Mouse (Mus musculus): ENCODE measurements at regions not wholly inside any gene's neighbourhood (a gene's known extent, or its start where the extent isn't known, plus 50 kb on each side); places are given as distances from the start of the nearest gene placed in this dataset.
A peak's percentile ranks its signal among the peaks of the same experiment; 100 is the strongest.
"Not testable (repeated sequence)": the region's sequence is repeated elsewhere in the genome, so short reads cannot be mapped to it uniquely, and the experiment has no call there.

DNA sequence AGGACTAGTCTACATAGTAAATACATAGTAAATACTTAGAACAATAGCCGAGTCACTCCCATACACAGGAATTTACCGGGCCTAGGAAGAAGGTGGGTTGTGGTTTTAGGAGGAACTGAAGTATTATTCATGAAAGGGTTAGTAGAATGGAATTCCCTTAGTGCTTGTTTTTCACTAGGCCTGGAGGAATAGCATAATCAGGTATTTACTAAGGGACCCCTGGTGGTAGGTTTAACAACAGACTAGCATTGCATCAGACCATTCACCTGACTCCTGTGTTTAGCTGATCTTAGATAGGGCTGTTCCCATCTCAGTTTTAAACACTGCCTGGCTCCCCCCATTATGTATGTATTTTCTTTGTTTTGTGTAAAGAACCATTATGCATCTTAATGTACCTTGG lies 339.0 kb downstream of the Dync2h1 start:
- not testable (repeated sequence) for DNase-seq (ENCODE audit: low spot score)

DNA sequence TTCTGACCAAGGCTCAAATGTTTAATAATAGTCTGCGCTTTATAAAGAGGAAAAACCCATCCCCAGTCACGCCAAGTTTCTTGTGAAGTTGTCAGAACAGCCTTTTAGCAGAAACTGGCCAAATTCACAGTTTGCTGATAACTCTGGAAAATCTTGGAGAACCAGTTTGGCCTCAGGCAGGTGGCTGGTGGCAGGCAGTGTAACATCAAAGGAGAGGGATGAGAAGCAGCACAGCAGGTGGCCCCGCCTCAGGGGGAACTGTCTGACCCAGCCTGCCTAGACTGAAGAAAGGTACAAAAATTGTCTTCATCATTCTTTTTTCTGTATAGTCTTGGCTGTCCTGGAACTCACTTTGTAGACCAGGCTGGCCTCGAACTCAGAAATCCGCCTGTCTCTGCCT lies 349.3 kb downstream of the Dync2h1 start:
- DNase-seq (ENCODE audit: low spot score) = not testable (repeated sequence)

DNA sequence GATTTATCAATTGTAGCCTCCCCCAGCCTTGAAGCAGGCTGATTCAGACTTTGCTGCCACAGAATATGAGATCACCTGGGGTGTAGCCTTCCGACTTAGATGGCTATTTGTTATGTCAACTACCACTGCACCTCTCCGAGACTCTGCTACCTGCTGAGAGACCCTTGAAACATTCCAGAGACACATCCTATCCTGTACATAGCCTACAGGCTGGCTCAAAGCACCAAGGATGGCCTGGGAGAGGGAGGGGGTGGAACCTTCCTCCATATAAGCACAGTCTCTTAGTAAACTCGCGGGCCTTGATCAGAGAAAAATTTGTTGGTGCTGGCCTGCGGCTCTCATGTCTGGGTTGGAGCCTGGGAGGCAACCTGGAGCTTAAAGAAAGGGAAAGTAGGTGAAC lies 349.8 kb downstream of the Dync2h1 start:
- DNase-seq (ENCODE audit: low spot score) = no peak

DNA sequence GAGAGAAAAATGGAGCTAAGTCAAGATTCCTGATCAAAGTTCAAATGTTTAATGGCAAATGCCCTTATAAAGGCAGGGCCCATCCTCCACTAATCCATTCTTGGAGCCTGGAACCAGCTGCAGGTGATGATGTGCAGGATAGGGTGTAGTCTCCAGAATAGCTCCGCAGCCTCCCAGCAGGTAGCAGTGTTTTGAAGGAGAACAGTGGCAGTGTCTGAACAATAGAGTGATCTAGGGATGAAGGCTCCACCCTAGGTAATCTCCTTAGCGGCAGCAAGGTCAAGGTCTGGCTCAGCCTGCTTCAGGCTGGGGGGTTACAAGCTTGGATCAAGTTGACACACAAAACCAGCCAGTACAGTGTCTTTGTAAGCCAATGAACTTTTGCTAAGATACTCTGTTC lies 351.4 kb downstream of the Dync2h1 start:
- DNase-seq (ENCODE audit: low spot score) = no peak

DNA sequence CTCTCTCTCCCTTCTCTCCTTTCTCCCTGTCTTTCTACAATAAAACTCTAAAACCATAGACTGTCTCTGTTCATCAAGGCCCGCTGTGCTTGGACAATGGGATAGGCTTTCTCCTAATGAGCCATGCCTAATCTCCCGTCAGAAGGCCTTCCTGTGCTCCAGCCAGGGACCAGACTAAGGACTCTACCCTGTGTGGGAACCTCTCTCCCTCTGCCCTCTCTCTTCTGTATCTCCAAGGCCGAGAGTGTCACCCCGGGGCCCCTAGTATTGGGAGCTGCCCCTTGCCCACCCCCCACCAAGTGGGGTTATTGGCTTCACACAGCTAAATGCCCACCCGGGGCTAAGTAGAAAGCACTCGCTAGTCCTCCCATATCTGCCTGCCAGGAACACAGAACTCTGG lies 352.6 kb downstream of the Dync2h1 start:
- not testable (repeated sequence) for DNase-seq (ENCODE audit: low spot score)

DNA sequence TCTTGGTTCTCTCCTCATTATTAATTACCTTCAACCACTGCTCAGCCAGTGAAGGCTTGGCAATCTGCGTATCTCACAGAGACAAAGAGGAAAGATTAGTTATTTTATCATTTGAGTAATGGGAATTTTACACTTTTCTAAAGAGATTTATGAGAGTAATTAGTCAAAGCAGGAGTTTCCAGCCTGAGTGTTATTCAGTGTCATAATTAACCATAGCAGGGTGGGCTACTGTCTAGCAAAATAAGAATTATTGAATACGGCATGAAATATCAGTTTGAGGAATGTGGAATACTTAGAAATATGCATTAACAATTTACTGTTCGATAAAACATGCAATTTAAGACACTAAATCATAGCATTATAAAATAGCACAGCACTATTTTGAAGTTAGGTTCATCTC lies 357.7 kb downstream of the Dync2h1 start:
- DNase-seq (ENCODE audit: low spot score) = no peak

DNA sequence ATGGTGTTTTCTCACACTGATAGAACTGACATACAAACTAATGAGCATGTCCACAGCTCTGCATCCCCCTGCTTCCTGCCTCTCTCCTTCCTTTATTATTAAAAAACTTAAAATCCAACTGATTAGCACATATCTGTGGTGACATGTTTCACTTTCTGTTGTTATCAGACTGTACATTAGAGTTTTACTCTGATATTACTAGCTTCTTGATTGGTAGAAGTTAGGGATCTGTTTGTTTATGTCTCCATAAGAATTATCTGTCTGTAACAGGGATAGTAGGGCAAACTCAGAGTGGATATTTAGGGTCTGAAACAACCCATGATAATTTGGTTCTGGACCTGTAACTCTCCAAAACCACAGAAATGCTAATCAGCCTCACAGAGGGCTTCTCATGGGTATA lies 358.6 kb downstream of the Dync2h1 start:
- DNase-seq (ENCODE audit: low spot score) = no peak

DNA sequence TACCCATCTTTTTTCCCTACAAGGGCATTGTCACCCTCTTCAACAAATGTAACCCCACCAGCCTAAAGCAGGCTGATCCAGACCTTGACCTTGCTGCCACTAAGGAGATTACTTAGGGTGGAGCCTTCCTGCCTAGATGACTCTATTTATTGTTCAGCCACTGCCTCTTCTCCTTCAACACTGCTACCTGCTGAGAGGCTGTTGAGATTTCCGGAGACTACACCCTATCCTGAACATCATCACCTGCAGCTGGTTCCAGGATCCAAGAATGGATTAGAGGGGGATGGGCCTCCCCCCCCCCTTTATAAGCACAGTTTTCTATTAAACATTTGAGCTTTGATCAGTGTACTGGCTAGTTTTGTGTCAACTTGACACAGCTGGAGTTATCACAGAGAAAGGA lies 360.3 kb downstream of the Dync2h1 start:
- DNase-seq (ENCODE audit: low spot score) = not testable (repeated sequence)

DNA sequence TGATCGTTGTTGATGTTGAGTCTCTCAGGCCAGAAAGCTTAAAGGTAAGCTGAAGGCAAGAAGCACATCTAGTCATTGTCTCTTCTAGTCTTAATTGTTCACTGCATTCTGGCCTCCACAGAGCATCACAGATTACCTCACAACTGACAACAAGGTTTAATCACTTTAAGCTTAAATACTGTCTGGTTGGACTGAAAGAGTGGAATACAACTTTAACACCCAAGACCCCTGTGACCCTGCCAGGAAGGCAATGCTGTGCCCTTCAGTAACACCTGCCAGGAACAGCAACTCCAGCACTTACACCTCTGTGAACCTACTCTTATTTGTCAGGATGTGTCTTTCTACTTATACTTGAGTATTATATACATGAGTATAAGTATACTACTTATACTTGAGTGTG lies 360.7 kb downstream of the Dync2h1 start:
- no peak for DNase-seq (ENCODE audit: low spot score)

DNA sequence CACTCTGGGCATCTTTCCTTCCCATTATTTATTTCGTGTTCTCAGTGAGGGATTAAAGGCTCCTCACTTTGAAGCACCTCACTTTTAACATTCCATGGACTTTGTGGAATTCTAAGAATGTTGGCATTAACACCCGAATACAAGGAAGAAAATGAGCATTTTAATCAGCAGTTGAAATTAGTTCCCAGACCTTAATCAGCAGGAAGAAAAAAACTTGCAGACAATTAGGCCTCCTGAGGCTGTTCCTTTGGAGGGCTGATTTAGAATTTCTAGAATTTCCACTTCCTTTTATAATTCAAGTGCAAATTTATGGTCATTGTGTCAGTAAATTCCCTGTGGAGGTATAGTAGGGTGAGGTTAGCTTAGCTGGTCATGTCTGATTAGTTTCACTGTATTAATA lies 407.6 kb downstream of the Dync2h1 start:
- no peak for DNase-seq (ENCODE audit: low spot score)

DNA sequence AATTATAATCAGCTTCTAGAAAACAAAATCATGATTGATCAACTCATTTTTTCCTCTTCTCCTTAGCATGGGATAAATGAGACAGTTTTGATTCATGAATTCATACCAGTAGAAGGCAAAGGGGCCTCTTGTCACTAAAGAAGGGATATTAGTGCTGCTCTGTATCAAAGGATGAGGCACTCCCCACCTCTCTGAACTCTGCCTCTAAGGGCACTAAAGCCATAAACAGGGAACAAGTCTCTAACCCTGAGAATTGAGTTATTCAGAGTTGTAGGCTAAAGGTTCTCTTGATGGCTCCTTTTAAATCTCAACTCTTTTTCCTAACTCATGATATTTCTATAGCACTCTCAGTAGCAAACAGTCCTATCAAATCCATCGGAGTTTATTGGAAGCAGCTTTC lies 442.8 kb downstream of the Dync2h1 start:
- no peak for DNase-seq (ENCODE audit: low spot score)

DNA sequence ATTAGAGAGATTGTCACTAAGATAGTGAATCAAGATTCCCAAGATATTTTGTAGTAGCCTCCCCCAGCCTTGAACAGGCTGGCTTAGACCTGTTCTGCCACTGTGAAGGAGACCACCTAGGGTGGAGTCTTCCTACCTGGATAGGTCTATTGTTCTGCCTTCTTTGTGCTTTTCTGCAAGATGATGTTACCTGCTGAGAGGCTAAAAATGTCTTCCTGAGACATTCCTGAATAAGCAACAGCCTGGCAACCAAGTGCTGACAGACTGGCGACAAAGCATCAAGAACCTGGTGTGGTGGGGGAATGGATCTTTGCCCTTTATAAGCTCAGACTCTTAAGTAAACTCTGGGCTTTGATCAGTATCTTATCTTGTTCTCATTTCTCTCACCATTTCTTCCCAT lies 447.8 kb downstream of the Dync2h1 start:
- DNase-seq (ENCODE audit: low spot score) = no peak

DNA sequence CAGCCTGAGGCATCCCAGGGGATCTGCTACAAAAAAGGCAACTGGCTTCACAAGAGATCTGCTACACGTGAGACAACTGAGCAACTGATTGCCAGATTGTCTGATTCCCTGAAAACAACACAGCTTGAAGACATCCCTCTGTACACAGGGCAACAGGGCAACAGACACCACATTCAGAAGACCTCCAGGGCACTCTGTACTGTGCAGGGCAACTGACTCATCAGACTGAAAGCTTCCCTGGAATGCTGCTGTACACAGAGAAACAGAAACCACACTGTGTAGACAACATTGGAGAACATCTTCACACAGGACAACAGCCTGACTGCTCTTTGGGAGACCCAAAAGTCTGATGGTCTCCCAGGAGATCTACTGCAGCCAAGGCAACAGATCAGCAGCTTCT lies 456.8 kb upstream of the Ddi1 start:
- no peak for DNase-seq (ENCODE audit: low spot score)

DNA sequence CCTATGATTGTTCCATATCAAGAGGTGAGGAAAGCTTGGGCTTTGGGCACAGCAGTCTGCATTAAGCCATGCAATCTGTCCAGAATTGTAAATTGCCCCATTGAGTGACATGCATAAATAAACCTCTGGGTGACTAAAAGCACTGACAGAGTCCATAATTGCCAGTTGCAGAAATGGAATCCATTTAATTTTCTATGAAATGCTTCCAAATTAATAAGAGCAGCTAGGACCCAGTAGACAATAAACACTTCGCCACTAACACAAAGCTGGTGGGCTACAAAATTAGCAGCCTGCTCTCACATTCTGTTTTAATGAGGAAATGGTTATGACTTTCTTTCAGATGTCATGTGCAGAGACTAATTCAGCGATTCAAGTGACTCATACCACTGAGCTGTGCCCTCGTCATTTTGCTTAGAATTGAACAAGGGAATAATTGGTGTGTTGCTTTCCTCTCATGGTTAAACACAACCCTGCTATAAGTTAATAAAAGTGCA lies 407.6 kb upstream of the Ddi1 start:
- DNase-seq (ENCODE audit: low spot score) = no peak

DNA sequence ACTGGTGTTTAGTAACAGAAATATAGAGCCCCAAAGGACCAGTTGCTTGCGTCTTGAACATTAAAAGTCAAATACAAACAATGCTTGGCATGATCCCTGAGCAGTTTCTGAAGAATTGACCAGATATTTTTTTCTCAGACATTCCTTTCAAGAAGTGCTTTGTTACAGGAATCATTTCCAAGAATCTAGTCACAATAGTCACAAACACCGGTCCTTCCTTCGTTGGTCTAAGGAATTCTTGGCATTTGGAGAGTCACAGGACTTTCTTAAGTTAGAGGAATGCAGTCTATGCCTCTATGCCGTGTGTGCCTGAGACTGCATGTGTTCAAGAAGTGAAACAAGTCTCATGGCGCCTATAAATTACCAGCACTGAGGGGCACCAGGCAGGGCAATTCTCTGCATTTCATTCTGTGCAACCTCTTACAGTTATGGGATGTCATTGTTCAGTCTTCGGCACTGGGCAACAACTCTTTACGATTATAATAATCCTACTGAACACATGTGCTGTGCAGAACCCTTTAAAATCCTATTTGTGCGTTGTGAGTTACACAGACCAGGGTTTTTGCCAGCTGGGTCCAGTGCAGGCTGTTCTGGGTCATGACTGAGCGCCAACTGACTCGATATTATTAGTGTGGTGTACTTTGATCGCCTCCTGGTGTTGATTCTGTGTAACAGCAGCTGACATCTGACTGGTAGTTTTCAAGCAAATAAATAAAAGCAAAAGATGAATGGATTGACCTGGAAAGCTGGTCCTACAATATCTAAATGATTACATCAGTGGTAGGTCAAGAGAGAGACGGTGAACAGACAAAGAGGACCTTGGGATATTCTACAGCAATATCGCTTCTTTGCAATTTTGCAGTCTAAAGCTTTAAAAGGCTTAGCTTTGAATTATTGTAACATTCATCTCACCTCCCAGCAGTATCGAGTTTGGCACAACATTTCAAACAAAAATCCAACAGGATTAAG lies 398.6 kb upstream of the Ddi1 start:
- DNase-seq (ENCODE audit: low spot score) = peak; percentile 80

DNA sequence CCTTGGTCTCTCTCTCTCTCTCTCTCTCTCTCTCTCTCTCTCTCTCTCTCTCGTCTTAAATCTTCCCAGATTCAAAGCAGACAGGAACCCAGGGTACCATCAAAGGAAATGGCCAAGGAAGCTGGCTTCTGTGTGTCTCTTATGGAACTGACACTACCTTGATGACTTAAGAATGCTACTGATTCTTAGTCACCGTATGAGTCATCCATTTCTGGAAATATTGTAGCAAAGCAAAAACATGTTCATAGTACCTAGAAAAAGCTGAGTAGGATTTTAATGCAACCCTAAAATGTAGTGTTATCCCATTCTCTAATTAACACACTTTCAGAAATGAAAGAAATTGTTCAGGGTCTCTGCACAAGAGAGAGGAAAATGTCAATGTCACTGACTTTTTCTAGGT lies 396.0 kb upstream of the Ddi1 start:
- DNase-seq (ENCODE audit: low spot score) = no peak

DNA sequence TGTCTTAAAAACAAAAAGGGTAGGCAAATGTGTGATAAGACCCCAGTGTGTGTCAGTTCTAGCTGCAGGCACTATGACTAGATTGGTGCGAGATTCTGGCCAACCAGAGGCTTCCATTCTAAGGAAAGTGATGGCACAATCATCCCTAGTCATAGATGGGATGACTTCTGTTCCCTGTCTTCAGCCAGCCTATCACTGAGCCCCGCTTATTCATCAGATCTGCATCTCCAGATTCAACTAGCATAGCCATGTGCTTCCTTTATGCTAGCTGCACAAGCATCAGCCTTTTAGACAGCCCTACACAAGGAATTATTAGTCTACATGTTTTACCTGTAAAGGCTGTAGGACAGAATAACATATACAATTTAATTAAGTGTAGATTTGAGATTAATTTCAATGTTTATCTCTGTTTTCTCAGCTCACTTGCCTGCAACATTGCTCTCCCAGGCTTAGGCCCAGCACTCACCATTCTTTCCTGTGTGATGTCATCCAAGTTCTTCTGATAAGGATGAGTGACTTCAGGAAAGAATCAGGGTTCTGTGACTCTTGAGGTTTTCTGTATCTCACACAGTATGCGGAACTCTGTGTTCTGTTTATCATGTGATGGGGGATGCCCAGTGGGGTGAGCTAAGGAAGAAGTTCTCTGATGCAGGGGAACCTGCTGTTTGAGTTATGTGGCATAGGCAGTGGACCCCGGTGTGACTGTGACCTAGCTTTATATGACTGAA lies 382.8 kb upstream of the Ddi1 start:
- DNase-seq (ENCODE audit: low spot score) = no peak

DNA sequence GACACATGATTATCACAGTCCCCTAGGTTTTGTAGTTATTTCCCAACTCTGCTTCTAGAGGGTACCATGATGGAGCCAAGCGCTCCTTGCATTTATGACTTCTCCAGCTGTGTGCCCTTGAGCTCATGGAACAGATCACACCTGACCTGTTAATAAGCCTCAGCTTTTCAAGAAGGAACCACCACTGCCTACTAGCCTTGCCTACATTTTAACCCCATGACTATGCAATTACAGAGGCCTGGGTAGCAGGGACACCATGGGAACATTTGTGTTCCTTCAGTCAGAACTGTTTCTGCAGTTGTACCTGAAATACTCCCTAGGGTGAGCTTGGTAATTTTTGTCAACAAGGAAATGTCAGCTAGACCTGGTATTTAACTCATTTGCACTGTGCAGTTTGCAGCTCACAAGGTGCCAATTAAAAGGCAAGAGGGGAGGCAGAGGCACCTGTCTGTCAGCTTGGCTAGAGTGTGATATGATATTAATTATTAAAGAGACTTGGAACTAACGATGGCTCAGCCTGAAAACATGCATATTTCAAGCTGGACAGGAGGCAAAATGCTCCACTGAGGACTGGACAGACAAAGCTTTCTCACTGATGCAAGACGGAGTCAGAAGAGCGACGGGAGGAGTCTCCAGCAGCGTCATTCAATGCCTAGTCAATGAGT lies 382.1 kb upstream of the Ddi1 start:
- no peak for DNase-seq (ENCODE audit: low spot score)

DNA sequence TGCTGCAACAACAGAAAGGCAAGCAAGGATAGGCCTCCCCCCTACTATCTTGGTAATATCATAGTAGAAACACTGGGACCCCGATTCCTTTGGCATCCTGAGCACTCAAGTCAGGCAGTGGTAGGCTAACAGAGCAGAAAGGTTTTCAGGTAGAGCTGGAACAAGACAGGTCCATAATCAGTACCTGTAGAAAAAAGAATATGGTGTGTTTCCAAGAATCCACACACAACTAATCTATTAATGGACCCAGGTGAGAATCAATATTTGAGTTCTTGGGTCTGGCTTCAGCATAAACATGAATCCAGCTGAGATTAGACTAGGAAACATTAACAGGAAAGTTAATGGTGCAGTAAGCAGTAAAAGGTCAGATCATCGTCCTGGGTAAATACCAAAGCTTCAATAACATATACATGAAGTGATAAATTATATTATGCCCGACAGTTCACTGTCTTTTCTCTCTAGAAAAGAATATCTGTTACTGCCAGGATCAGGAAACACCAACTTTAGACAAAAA lies 376.2 kb upstream of the Ddi1 start:
- no peak for DNase-seq (ENCODE audit: low spot score)

DNA sequence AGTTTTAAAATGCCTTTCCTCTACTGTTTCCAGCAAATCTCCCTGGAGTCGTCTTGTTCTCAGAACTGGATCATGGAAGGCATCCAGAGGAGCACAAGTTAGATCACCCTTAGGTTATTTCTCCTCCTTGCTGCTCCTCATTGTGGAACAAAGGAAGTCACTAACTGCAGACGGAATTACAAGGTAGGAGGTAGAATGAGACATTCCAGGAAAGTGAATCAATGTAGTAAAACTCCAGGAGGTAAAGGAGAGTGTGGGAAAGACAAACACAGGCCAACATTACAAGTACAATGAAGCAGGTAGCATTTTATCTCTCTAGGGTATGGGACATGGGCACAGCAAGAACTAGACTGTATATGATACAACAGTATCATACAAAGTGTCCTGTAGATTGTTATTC lies 375.7 kb upstream of the Ddi1 start:
- no peak for DNase-seq (ENCODE audit: low spot score)

DNA sequence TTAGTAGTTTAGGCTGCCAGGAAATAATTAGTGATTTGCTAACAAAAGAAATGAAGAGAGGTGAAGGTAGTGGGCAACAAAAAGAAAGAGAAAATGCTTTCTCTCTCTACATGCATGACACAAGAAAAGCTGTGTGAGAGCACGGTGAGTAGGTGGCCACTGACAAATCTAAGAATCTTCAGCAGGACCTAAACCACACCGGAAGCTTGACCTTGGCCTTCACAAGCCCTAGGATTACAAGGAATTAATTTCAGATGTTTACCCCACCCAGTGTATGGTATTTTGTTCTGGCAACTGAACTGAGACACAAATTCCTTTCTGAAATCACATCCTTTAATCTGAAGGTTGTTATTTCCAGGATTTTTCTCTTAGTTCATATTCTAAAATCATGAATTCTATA lies 347.5 kb upstream of the Ddi1 start:
- DNase-seq (ENCODE audit: low spot score) = no peak

DNA sequence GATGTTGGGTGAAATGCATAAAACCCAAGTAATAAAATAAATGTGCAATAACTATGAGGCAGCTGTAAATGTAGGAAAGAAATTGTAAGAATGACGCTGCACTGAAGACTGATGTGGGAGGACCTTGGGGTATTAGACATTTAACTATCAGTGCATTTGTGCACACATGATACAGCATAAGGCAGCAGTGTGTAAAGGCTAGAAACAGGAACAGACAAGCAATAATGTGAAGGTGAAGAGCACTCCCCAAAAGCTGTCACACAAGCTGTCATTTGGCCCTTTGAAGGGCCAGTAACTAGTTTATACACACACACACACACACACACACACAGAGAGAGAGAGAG lies 339.6 kb upstream of the Ddi1 start:
- DNase-seq (ENCODE audit: low spot score) = no peak

All from embryo, embryonic 10.5 days (tissue).